Mouse (Mus musculus): ENCODE data around the gene Setx.
"Not testable (repeated sequence)": the region's sequence is repeated elsewhere in the genome, so short reads cannot be mapped to it uniquely, and the experiment has no call there.

Gene Setx

GRCm38 (mm10) chr2:29123907-29124569 is at the start of gene Setx:
Gene Setx, plus strand, starts transcription at chr2:29124181.
- no peak for DNase-seq

- DNase-seq = no peak
These were observed 49.3 kb upstream of the Setx start for GRCm38 (mm10) chr2:29074676-29075075.

- no peak for DNase-seq
These were observed 48.5 kb upstream of the Setx start for GRCm38 (mm10) chr2:29075331-29076070.

GRCm38 (mm10) chr2:29076226-29076625 is 47.8 kb upstream of the Setx start:
- DNase-seq = no peak

- no peak for DNase-seq
These were observed 42.0 kb upstream of the Setx start for GRCm38 (mm10) chr2:29081965-29082364.

GRCm38 (mm10) chr2:29086026-29086425 is 38.0 kb upstream of the Setx start:
- DNase-seq = no peak

- DNase-seq = not testable (repeated sequence)
These were observed 34.7 kb upstream of the Setx start for GRCm38 (mm10) chr2:29089276-29089675.

- DNase-seq = no peak
These were observed 28.3 kb upstream of the Setx start for GRCm38 (mm10) chr2:29095674-29096073.

GRCm38 (mm10) chr2:29096751-29097150 is 27.2 kb upstream of the Setx start:
- DNase-seq = no peak

- DNase-seq = no peak
These were observed 26.5 kb upstream of the Setx start for GRCm38 (mm10) chr2:29097465-29097864.

- not testable (repeated sequence) for DNase-seq
These were observed 26.0 kb upstream of the Setx start for GRCm38 (mm10) chr2:29097955-29098354.

GRCm38 (mm10) chr2:29098786-29099185 is 25.2 kb upstream of the Setx start:
- DNase-seq = no peak

GRCm38 (mm10) chr2:29099646-29100045 is 24.3 kb upstream of the Setx start:
- DNase-seq = no peak

GRCm38 (mm10) chr2:29100822-29101534 is 23.0 kb upstream of the Setx start:
- DNase-seq = no peak

GRCm38 (mm10) chr2:29102416-29103377 is 21.3 kb upstream of the Setx start:
- DNase-seq = not testable (repeated sequence)

- no peak for DNase-seq
These were observed 3.0 kb upstream of the Setx start for GRCm38 (mm10) chr2:29120969-29121368.

- no peak for DNase-seq
These were observed 1.5 kb upstream of the Setx start for GRCm38 (mm10) chr2:29122446-29122845.

GRCm38 (mm10) chr2:29124571-29124935 is 572 bp downstream of the Setx start:
- DNase-seq = no peak

- peak; percentile 99 for DNase-seq
These were observed 1.1 kb downstream of the Setx start for GRCm38 (mm10) chr2:29124936-29125701.

- DNase-seq = no peak
These were observed 6.3 kb downstream of the Setx start for GRCm38 (mm10) chr2:29130118-29130899.

GRCm38 (mm10) chr2:29135161-29135560 is 11.2 kb downstream of the Setx start:
- DNase-seq = no peak

All from liver (tissue).